Mouse (Mus musculus) adrenal gland, adult (tissue): ENCODE measurements around the gene Gpam.

Experiments used
- DNase-seq, 2 experiments: peaks; one replicate each; pipeline ENCODE4 v3.0.0; 2022 to 2023; ENCODE audit warnings: low spot score in 1 of 2; ENCODE audit not compliant: inconsistent age in 2 of 2

Gene Gpam

GRCm38 (mm10) chr19:55143391-55144300 is 16.6 kb upstream of the Gpam start:
- no peak for DNase-seq

GRCm38 (mm10) chr19:55139301-55139700 is 12.3 kb upstream of the Gpam start:
- DNase-seq = peak; percentile 90 to 94

- peak; percentile 73 to 92 for DNase-seq
Observed at GRCm38 (mm10) chr19:55138506-55138905, 11.5 kb upstream of the Gpam start.

GRCm38 (mm10) chr19:55137884-55138283 is 10.8 kb upstream of the Gpam start:
- DNase-seq = no peak

- peak in 1 of 2 experiments; percentile 56 for DNase-seq
Observed at GRCm38 (mm10) chr19:55136693-55137427, 9.8 kb upstream of the Gpam start.

- no peak for DNase-seq
Observed at GRCm38 (mm10) chr19:55135918-55136317, 8.9 kb upstream of the Gpam start.

GRCm38 (mm10) chr19:55134521-55134920 is 7.5 kb upstream of the Gpam start:
- DNase-seq = no peak

GRCm38 (mm10) chr19:55132476-55132875 is 5.4 kb upstream of the Gpam start:
- DNase-seq = peak; percentile 62 to 83

- DNase-seq = peak; percentile 69 to 90
Observed at GRCm38 (mm10) chr19:55131747-55132146, 4.7 kb upstream of the Gpam start.

GRCm38 (mm10) chr19:55128469-55128868 is 1.4 kb upstream of the Gpam start:
- DNase-seq = no peak

- no peak for DNase-seq
Observed at GRCm38 (mm10) chr19:55125456-55125855, 1.6 kb downstream of the Gpam start.

GRCm38 (mm10) chr19:55123001-55123536 is 4.0 kb downstream of the Gpam start:
- DNase-seq = no peak

- DNase-seq = peak; percentile 34 to 67
Observed at GRCm38 (mm10) chr19:55122351-55122980, 4.6 kb downstream of the Gpam start.

- no peak for DNase-seq
Observed at GRCm38 (mm10) chr19:55121836-55122235, 5.2 kb downstream of the Gpam start.

- DNase-seq = no peak
Observed at GRCm38 (mm10) chr19:55120518-55121244, 6.4 kb downstream of the Gpam start.

- DNase-seq = no peak
Observed at GRCm38 (mm10) chr19:55119541-55119940, 7.5 kb downstream of the Gpam start.

- no peak for DNase-seq
Observed at GRCm38 (mm10) chr19:55117991-55118390, 9.0 kb downstream of the Gpam start.

GRCm38 (mm10) chr19:55117059-55117815 is 9.8 kb downstream of the Gpam start:
- DNase-seq = no peak

GRCm38 (mm10) chr19:55115532-55115931 is 11.5 kb downstream of the Gpam start:
- peak in 1 of 2 experiments; percentile 60 for DNase-seq
